ENCODE assay signal across 8 mouse cellular contexts in the genomic region with DNA sequence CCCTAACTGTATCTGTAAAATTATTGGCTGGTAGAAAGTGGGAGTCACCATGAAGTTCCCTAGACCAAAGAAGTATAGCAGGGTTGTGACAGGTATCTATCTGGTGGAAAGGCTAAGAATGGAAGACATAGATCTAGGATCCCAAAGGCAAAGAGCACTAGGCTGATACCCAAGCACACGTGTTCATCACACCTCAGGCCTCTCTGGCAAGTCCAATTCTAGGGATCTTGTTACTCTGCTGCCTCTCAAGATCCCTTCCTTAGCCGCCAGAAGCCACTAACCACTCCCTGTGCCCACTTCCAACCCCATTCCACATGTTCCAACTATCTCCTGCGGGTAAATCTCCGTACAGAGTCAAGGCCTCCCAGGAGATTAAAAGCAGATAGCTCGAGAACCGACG. TPM values are rescaled to one million over a fixed set of nuclear protein-coding genes. Genes with fewer than 3 reads are reported as not detected.
A peak's percentile ranks its signal among the peaks of the same experiment; 100 is the strongest.
DNase-seq lines count a peak whose midpoint lies in the region; ATAC-seq lines count a peak whose summit lies in the region.

No protein-coding gene starts in this region.

- H3K4me2 ChIP-seq in kidney, embryonic 15.5 days: peak overlapping the region; percentile 87
- H3K4me2 ChIP-seq in forebrain, embryonic 11.5 days (ENCODE audit: low read depth, low read length, severe bottlenecking): peak overlapping the region; percentile 94
- H3K4me2 ChIP-seq in liver, embryonic 15.5 days: peak overlapping the region; percentile 91

- ATAC-seq in kidney, embryonic 15.5 days (replicated peaks; ENCODE audit: low FRiP score): no peak
- no peak for ATAC-seq in forebrain, embryonic 11.5 days (replicated peaks; ENCODE audit: low FRiP score)
- ATAC-seq in liver, embryonic 15.5 days (ENCODE audit: insufficient read depth): no peak
- no peak for ATAC-seq in megakaryocyte progenitor cell, adult 5-6 weeks (replicated peaks; ENCODE audit: poor library complexity)

- peaks cover 59% of the 10 kb centered on the region for H3K36me3 ChIP-seq in kidney, embryonic 15.5 days
- peaks cover 15% of the 10 kb centered on the region for H3K36me3 ChIP-seq in forebrain, embryonic 11.5 days (ENCODE audit: control insufficient read depth, insufficient read depth, low read length)
- H3K36me3 ChIP-seq in liver, embryonic 15.5 days (replicated peaks): peaks cover 56% of the 10 kb centered on the region

- WGBS in kidney, embryonic 15.5 days: 0% methylated on average over 7 of the region's 7 CpGs
- WGBS in forebrain, embryonic 11.5 days: 1% methylated on average over 7 of the region's 7 CpGs
- WGBS in liver, embryonic 15.5 days (ENCODE audit: insufficient replicate concordance): 0% methylated on average over 7 of the region's 7 CpGs

- no peak for DNase-seq in kidney, adult 18-20 months
- peak; percentile 35 for DNase-seq in MEL-GATA-1-ER (ENCODE audit: extremely low read depth, low read depth)
- DNase-seq in forebrain, embryonic 11.5 days (ENCODE audit: low spot score): no peak
- DNase-seq in right cerebral cortex, postnatal 4 days: no peak
- no peak for DNase-seq in adrenal gland, postnatal 4 days (ENCODE audit: low spot score in 2 of 2)

- peak overlapping the region; percentile 98 for H3K4me3 ChIP-seq in kidney, embryonic 15.5 days (replicated peaks)
- peak overlapping the region; percentile 95 for H3K4me3 ChIP-seq in forebrain, embryonic 11.5 days (ENCODE audit: low read depth, low read length)
- peak overlapping the region; percentile 96 for H3K4me3 ChIP-seq in liver, embryonic 15.5 days (replicated peaks)

- peaks cover 32% of the 10 kb centered on the region for H3K4me1 ChIP-seq in kidney, embryonic 15.5 days
- no peaks in the 10 kb centered on the region; the same call in 1 of the 2 replicates for H3K4me1 ChIP-seq in forebrain, embryonic 11.5 days (replicated peaks; ENCODE audit: control insufficient read depth, insufficient read depth, low read length)
- H3K4me1 ChIP-seq in liver, embryonic 15.5 days (replicated peaks): peaks cover 46% of the 10 kb centered on the region

- peak overlapping the region; percentile 99 for H3K27ac ChIP-seq in kidney, embryonic 15.5 days
- 0 out of 2 replicates have a peak overlapping the region, but pooled peaks have one; percentile 95 for H3K27ac ChIP-seq in forebrain, embryonic 11.5 days (ENCODE audit: low read depth, low read length)
- peak overlapping the region; percentile 95 for H3K27ac ChIP-seq in liver, embryonic 15.5 days (replicated peaks)

- H3K9ac ChIP-seq in kidney, embryonic 15.5 days: peak overlapping the region; percentile 92
- peak overlapping the region; percentile 93 for H3K9ac ChIP-seq in forebrain, embryonic 11.5 days (ENCODE audit: low read length)
- peak overlapping the region; percentile 82 for H3K9ac ChIP-seq in liver, embryonic 15.5 days

- H3K27me3 ChIP-seq in kidney, embryonic 15.5 days: no peaks in the 10 kb centered on the region
- no peaks in the 10 kb centered on the region for H3K27me3 ChIP-seq in forebrain, embryonic 11.5 days (ENCODE audit: control insufficient read depth, insufficient read depth, low read length)
- no peaks in the 10 kb centered on the region for H3K27me3 ChIP-seq in liver, embryonic 15.5 days

- H3K9me3 ChIP-seq in kidney, embryonic 15.5 days (replicated peaks): no peaks in the 10 kb centered on the region
- no peaks in the 10 kb centered on the region for H3K9me3 ChIP-seq in forebrain, embryonic 11.5 days (ENCODE audit: control insufficient read depth, low read length)
- no peaks in the 10 kb centered on the region for H3K9me3 ChIP-seq in liver, embryonic 15.5 days (replicated peaks)

RNA-seq across cellular contexts. Expression of a gene that starts 1.1 kb away (rescaled TPM):
- 117 and 119 TPM in 2 replicates for polyA plus RNA-seq in kidney, embryonic 15.5 days (2015; fragmentation: Nextera tagmentation; extraction: Ambion mirVana)
- polyA plus RNA-seq in forebrain, embryonic 11.5 days (2014; fragmentation: Nextera tagmentation; extraction: Ambion mirVana): 70.5 and 78.4 TPM in 2 replicates
- polyA plus RNA-seq in liver, embryonic 15.5 days (2015; fragmentation: Nextera tagmentation; extraction: Ambion mirVana): 29.1 and 32.3 TPM in 2 replicates
- total RNA-seq in megakaryocyte progenitor cell, adult 5-6 weeks (2015): 64.1 and 76.7 TPM in 2 replicates
- total RNA-seq in megakaryocyte progenitor cell, adult 5-6 weeks (2017): 116 and 161 TPM in 2 replicates
- 100 to 1,000 TPM; 129 to 130 TPM for total RNA-seq in adrenal gland, postnatal 4 days (2021)

RNA-seq across cellular contexts. Expression of a gene that starts 30.5 kb away (rescaled TPM):
- 109 and 128 TPM in 2 replicates for polyA plus RNA-seq in kidney, embryonic 15.5 days (2015; fragmentation: Nextera tagmentation; extraction: Ambion mirVana)
- 81.4 and 82.2 TPM in 2 replicates for polyA plus RNA-seq in forebrain, embryonic 11.5 days (2014; fragmentation: Nextera tagmentation; extraction: Ambion mirVana)
- 36.1 and 39.1 TPM in 2 replicates for polyA plus RNA-seq in liver, embryonic 15.5 days (2015; fragmentation: Nextera tagmentation; extraction: Ambion mirVana)
- 50.1 and 53.2 TPM in 2 replicates for total RNA-seq in megakaryocyte progenitor cell, adult 5-6 weeks (2015)
- 55.8 and 59.4 TPM in 2 replicates for total RNA-seq in megakaryocyte progenitor cell, adult 5-6 weeks (2017)
- total RNA-seq in adrenal gland, postnatal 4 days (2021): 100 to 1,000 TPM; 157 to 160 TPM

RNA-seq across cellular contexts. Expression of a gene that starts 35.4 kb away (rescaled TPM):
- polyA plus RNA-seq in kidney, embryonic 15.5 days (2015; fragmentation: Nextera tagmentation; extraction: Ambion mirVana): 100 and 101 TPM in 2 replicates
- 130 and 143 TPM in 2 replicates for polyA plus RNA-seq in forebrain, embryonic 11.5 days (2014; fragmentation: Nextera tagmentation; extraction: Ambion mirVana)
- 31.5 and 34.7 TPM in 2 replicates for polyA plus RNA-seq in liver, embryonic 15.5 days (2015; fragmentation: Nextera tagmentation; extraction: Ambion mirVana)
- 99.3 and 115 TPM in 2 replicates for total RNA-seq in megakaryocyte progenitor cell, adult 5-6 weeks (2015)
- total RNA-seq in megakaryocyte progenitor cell, adult 5-6 weeks (2017): 10.5 and 16.2 TPM in 2 replicates
- total RNA-seq in adrenal gland, postnatal 4 days (2021): 100 to 1,000 TPM; 119 to 139 TPM
